Mouse (Mus musculus): ENCODE results near the gene Supt20. TPM values are rescaled to one million over a fixed set of nuclear protein-coding genes. Genes with fewer than 3 reads are reported as not detected.
A peak's percentile ranks its signal among the peaks of the same experiment; 100 is the strongest.

Supt20 gene
- polyA plus RNA-seq, 1 experiment from 2014 or later: 92.8 TPM

DNA sequence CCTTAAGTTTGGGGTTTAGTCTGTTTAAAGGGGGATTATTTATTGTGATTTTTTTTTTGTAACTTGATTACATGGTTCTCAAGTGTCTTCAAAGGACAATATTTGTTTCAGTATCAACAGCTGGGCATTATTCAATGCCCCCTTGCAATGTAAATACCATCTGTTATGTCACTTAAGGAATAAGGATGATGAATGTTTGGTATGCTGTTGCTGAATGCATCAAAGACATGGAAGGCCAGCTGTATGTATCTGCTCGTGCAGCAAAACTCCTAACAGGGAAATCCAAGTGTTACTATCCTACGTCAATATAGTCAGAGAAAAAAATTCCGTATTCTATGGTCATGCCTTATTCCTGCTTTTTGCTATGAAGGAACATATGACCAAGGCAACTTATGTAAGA lies 24.5 kb upstream of the Supt20 start:
- Histone ChIP-seq H3K9me3 (replicated peaks; ENCODE audit: control insufficient read depth, low read length) (no peaks in the 10 kb centered on the region), H3K27ac (ENCODE audit: low read length) (no peak overlapping the region), H3K9ac (ENCODE audit: low read length) (no peak overlapping the region), H3K4me2 (ENCODE audit: low read depth, low read length) (no peak overlapping the region), H3K36me3 (ENCODE audit: control insufficient read depth, insufficient read depth, low read length) (no peaks in the 10 kb centered on the region), H3K4me1 (ENCODE audit: control insufficient read depth, insufficient read depth, low read length) (0 out of 2 replicates have a peak, but pooled peaks cover 4% of the 10 kb centered on the region), H3K27me3 (ENCODE audit: control insufficient read depth, insufficient read depth, low read length) (peaks cover 5% of the 10 kb centered on the region; the same call in 1 of the 2 replicates), H3K4me3 (replicated peaks; ENCODE audit: low read length) (no peak overlapping the region)
- 61% methylated on average over 3 of the region's 3 CpGs for WGBS
- no peak for ATAC-seq (ENCODE audit: insufficient read depth, low FRiP score)

DNA sequence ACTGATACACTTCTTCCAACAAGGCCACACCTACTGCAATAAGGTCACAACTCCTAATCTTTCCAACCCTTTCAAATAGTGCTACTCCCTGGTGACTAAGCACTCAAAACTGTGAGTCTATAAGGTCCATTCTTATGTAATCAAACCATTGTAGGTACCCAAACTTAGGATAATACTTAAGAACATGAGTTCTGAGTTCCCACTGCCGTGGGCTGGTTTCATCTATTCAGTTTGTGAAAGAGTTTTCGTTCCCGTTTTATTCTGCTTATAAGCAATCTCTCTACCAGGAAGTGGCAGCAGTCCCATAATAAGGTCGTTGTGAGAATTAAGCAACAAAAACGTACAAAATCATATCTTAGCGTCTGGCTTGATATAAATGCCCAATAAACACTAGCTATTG lies 23.9 kb upstream of the Supt20 start:
- H3K4me2 ChIP-seq (ENCODE audit: low read depth, low read length): no peak overlapping the region
- 0 out of 2 replicates have a peak, but pooled peaks cover 4% of the 10 kb centered on the region for H3K4me1 ChIP-seq (ENCODE audit: control insufficient read depth, insufficient read depth, low read length)
- 72% methylated on average over 6 of the region's 6 CpGs for WGBS
- no peaks in the 10 kb centered on the region for H3K9me3 ChIP-seq (replicated peaks; ENCODE audit: control insufficient read depth, low read length)
- H3K27ac ChIP-seq (ENCODE audit: low read length): no peak overlapping the region
- no peaks in the 10 kb centered on the region for H3K36me3 ChIP-seq (ENCODE audit: control insufficient read depth, insufficient read depth, low read length)
- peaks cover 5% of the 10 kb centered on the region; the same call in 1 of the 2 replicates for H3K27me3 ChIP-seq (ENCODE audit: control insufficient read depth, insufficient read depth, low read length)
- ATAC-seq (ENCODE audit: insufficient read depth, low FRiP score): no peak
- no peak overlapping the region for H3K4me3 ChIP-seq (replicated peaks; ENCODE audit: low read length)
- H3K9ac ChIP-seq (ENCODE audit: low read length): no peak overlapping the region

DNA sequence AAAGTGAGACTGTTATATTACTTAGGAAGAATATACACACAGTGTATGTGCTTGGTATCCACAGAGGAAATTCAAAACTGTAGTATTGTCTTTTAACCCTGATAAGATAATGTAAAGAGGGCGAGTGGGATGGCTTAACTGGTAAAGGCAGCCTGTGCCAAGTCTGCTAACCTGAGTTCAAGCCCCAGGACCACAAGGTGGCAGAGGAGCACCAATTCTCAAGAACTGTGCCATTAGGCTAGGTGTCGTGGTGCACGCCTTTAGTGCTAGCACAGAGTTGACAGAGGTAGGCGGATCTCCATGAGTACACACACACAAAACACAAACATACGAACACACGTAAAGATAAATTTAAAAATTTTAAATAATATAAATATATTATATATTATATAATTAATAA lies 23.0 kb upstream of the Supt20 start:
- no peak overlapping the region for H3K4me2 ChIP-seq (ENCODE audit: low read depth, low read length)
- 0 out of 2 replicates have a peak, but pooled peaks cover 4% of the 10 kb centered on the region for H3K4me1 ChIP-seq (ENCODE audit: control insufficient read depth, insufficient read depth, low read length)
- ATAC-seq (ENCODE audit: insufficient read depth, low FRiP score): no peak
- no peak overlapping the region for H3K27ac ChIP-seq (ENCODE audit: low read length)
- peaks cover 5% of the 10 kb centered on the region; the same call in 1 of the 2 replicates for H3K27me3 ChIP-seq (ENCODE audit: control insufficient read depth, insufficient read depth, low read length)
- H3K36me3 ChIP-seq (ENCODE audit: control insufficient read depth, insufficient read depth, low read length): no peaks in the 10 kb centered on the region
- no peak overlapping the region for H3K9ac ChIP-seq (ENCODE audit: low read length)
- WGBS: 88% methylated on average over 6 of the region's 6 CpGs
- H3K4me3 ChIP-seq (replicated peaks; ENCODE audit: low read length): no peak overlapping the region
- no peaks in the 10 kb centered on the region for H3K9me3 ChIP-seq (replicated peaks; ENCODE audit: control insufficient read depth, low read length)

DNA sequence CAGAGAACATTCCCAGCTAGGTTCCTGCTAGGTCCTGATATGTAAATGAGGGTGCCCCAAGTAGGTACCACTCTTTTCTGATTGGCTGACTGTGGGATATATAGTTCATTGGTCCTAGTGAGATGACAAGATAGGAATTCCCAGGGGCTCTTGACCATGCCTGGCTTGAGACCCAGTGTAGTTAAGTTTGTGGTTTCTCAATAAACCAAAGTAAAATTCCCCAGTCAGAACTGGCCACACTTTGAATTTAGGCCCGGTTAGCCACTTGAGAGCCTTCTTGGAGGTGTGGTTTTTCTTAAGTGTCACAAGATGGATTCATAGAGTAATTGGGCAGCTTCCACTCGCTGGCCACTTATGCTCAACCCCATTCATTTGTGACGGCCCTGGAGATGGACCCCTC lies 20.5 kb upstream of the Supt20 start:
- H3K9ac ChIP-seq (ENCODE audit: low read length): no peak overlapping the region
- H3K9me3 ChIP-seq (replicated peaks; ENCODE audit: control insufficient read depth, low read length): no peaks in the 10 kb centered on the region
- H3K27me3 ChIP-seq (ENCODE audit: control insufficient read depth, insufficient read depth, low read length): peaks cover 14% of the 10 kb centered on the region; the same call in 1 of the 2 replicates
- 53% methylated on average over 3 of the region's 3 CpGs for WGBS
- no peak for ATAC-seq (ENCODE audit: insufficient read depth, low FRiP score)
- H3K36me3 ChIP-seq (ENCODE audit: control insufficient read depth, insufficient read depth, low read length): no peaks in the 10 kb centered on the region
- no peak overlapping the region for H3K4me2 ChIP-seq (ENCODE audit: low read depth, low read length)
- 0 out of 2 replicates have a peak, but pooled peaks cover 4% of the 10 kb centered on the region for H3K4me1 ChIP-seq (ENCODE audit: control insufficient read depth, insufficient read depth, low read length)
- H3K27ac ChIP-seq (ENCODE audit: low read length): no peak overlapping the region
- no peak overlapping the region for H3K4me3 ChIP-seq (replicated peaks; ENCODE audit: low read length)

DNA sequence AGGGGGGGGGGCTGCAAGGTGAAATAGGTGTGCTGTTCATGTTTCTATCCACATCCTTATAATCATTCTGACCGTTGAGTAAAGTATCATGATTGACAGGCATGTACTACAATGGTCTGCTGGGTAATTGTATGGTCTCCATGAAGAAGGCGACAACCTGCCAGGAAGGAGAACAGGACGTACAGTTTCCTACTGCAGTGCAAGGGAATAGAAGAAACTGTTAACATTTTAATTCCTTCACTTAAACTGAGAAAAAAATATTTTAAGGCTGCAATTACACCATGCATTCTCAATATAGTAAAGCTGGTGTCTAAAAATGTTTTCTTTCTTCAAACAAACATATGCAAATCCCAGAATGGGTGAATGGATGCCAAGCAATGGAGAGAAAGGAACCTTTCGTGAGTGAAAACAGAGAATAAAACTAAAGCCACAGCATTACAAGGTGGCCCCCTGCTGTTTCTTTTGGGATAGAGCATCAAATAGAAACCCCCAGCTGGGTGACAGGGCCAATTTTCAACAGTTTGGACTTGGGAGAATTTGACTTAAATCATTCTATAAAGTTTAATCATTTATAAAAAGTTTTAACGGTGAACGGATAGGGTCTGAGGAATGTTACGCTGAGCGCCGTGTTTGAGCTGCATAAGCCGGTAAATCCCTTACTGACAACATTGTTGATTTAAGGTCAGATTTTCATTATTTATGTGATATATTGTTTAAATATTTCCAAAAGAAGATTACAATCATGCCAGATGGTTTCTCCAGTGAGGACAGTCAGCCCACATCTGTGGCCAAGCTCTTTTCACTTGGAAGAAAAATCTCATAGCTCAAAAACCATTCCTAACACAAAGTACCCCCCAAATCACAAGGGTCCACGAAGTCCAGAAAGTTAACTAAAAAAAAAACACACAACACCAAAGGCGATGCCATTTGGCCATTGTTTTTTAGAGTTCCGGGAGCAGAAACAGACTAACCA lies 19.8 kb upstream of the Supt20 start:
- Histone ChIP-seq H3K27me3 (ENCODE audit: control insufficient read depth, insufficient read depth, low read length) (peaks cover 15% of the 10 kb centered on the region; the same call in 1 of the 2 replicates), H3K4me1 (ENCODE audit: control insufficient read depth, insufficient read depth, low read length) (0 out of 2 replicates have a peak, but pooled peaks cover 4% of the 10 kb centered on the region), H3K9ac (ENCODE audit: low read length) (no peak overlapping the region), H3K4me2 (ENCODE audit: low read depth, low read length) (no peak overlapping the region), H3K9me3 (replicated peaks; ENCODE audit: control insufficient read depth, low read length) (no peaks in the 10 kb centered on the region), H3K36me3 (ENCODE audit: control insufficient read depth, insufficient read depth, low read length) (no peaks in the 10 kb centered on the region), H3K27ac (ENCODE audit: low read length) (no peak overlapping the region), H3K4me3 (replicated peaks; ENCODE audit: low read length) (no peak overlapping the region)
- ATAC-seq (ENCODE audit: insufficient read depth, low FRiP score): peak; percentile 81
- WGBS: 29% methylated on average over 13 of the region's 13 CpGs

DNA sequence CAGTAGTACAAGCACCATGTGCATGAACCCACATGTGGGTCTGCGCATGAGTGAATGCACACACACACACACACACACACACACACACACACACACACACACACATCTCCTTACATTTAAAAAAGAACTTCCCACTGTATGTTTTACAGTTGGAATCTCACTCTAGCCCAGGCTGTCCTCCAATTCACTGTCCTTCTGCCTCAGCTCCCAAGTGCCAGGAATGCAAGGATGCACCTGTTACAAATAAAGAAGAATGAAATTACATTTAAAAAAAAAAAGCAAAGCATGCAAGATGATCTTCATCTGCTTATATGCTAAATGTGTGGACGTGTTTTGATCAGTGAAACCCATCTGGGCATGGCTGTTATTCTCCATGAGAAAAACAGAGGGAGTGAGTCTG lies 15.8 kb upstream of the Supt20 start:
- no peak for ATAC-seq (ENCODE audit: insufficient read depth, low FRiP score)
- H3K9me3 ChIP-seq (replicated peaks; ENCODE audit: control insufficient read depth, low read length): no peaks in the 10 kb centered on the region
- H3K9ac ChIP-seq (ENCODE audit: low read length): no peak overlapping the region
- WGBS: 81% methylated on average over 2 of the region's 2 CpGs
- H3K4me2 ChIP-seq (ENCODE audit: low read depth, low read length): no peak overlapping the region
- H3K27me3 ChIP-seq (ENCODE audit: control insufficient read depth, insufficient read depth, low read length): peaks cover 14% of the 10 kb centered on the region; the same call in 1 of the 2 replicates
- no peak overlapping the region for H3K27ac ChIP-seq (ENCODE audit: low read length)
- H3K4me3 ChIP-seq (replicated peaks; ENCODE audit: low read length): no peak overlapping the region
- H3K36me3 ChIP-seq (ENCODE audit: control insufficient read depth, insufficient read depth, low read length): no peaks in the 10 kb centered on the region
- peaks cover 4% of the 10 kb centered on the region; the same call in 1 of the 2 replicates for H3K4me1 ChIP-seq (ENCODE audit: control insufficient read depth, insufficient read depth, low read length)

DNA sequence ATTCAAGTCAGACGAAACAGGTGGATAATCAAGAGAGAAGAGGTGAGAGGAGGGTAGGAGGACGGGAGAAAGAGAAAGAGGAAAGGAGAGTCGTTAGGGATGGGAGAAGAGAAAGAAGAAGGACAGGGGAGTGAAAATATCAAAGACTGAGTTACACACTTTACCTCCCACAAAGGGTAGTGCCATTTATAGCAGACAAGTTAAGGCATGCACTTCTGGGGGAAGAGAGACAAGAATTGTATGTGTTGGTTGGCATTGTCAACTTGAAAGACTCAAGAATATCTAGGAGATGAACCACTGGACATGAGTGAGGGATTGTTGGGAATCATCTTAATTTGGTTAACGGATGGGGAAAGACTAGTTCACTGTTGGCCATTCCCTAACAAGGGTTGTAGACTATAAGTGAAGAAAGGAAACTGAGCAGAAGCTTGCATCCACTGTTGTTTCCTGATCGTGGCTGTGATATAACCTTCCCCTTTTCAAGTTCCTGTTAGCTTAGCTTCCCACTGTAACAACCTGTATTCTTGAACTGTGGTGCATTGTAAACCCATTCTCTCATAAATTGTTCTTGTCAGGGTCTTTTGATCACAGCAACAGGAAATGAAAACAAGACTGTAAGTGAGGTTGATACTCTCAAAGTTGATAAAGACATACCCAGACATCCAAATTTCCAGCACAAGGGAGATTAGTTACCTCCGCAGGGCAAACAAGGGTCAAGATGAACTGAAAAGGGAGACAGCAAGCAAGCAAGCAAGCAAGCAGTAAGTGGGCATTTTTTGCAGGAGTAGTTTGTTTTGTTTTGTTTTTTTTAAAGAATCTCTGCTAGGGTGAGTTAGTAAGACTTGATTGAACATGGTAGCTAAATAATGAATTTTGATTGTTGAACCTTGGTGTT lies 11.1 kb upstream of the Supt20 start:
- no peak overlapping the region for H3K4me2 ChIP-seq (ENCODE audit: low read depth, low read length)
- no peaks in the 10 kb centered on the region for H3K9me3 ChIP-seq (replicated peaks; ENCODE audit: control insufficient read depth, low read length)
- H3K9ac ChIP-seq (ENCODE audit: low read length): no peak overlapping the region
- ATAC-seq (ENCODE audit: insufficient read depth, low FRiP score): no peak
- H3K4me3 ChIP-seq (replicated peaks; ENCODE audit: low read length): no peak overlapping the region
- WGBS: 50% methylated on average over 6 of the region's 6 CpGs
- H3K4me1 ChIP-seq (ENCODE audit: control insufficient read depth, insufficient read depth, low read length): no peaks in the 10 kb centered on the region; the same call in 1 of the 2 replicates
- 0 out of 2 replicates have a peak, but pooled peaks cover 13% of the 10 kb centered on the region for H3K27me3 ChIP-seq (ENCODE audit: control insufficient read depth, insufficient read depth, low read length)
- H3K36me3 ChIP-seq (ENCODE audit: control insufficient read depth, insufficient read depth, low read length): no peaks in the 10 kb centered on the region
- no peak overlapping the region for H3K27ac ChIP-seq (ENCODE audit: low read length)

DNA sequence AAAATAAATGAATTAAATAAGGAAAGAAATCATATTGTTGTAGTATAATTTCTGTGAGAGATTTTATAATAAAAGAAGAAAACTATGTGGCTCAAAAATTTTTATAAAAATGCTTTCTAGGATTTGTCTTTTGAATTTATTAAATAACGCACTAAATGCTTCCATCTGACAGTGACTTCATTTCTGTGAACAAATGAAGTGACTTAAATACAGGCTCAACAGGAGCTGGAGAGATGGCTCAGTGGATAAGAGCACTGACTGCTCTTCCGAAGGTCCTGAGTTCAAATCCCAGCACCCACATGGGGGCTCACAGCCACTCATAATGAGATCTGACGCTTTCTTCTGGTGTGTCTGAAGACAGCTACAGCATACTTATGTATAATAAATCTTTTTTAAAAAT lies 7.4 kb upstream of the Supt20 start:
- no peaks in the 10 kb centered on the region; the same call in 1 of the 2 replicates for H3K4me1 ChIP-seq (ENCODE audit: control insufficient read depth, insufficient read depth, low read length)
- no peak for ATAC-seq (ENCODE audit: insufficient read depth, low FRiP score)
- H3K4me3 ChIP-seq (replicated peaks; ENCODE audit: low read length): no peak overlapping the region
- H3K27me3 ChIP-seq (ENCODE audit: control insufficient read depth, insufficient read depth, low read length): 0 out of 2 replicates have a peak, but pooled peaks cover 6% of the 10 kb centered on the region
- no peaks in the 10 kb centered on the region for H3K36me3 ChIP-seq (ENCODE audit: control insufficient read depth, insufficient read depth, low read length)
- H3K27ac ChIP-seq (ENCODE audit: low read length): no peak overlapping the region
- H3K9me3 ChIP-seq (replicated peaks; ENCODE audit: control insufficient read depth, low read length): no peaks in the 10 kb centered on the region
- H3K4me2 ChIP-seq (ENCODE audit: low read depth, low read length): no peak overlapping the region
- no peak overlapping the region for H3K9ac ChIP-seq (ENCODE audit: low read length)
- WGBS: 96% methylated on average over 3 of the region's 3 CpGs

Data from stomach, embryonic 16.5 days (tissue).